Mouse (Mus musculus) embryonic facial prominence, embryonic 11.5 days (tissue): ENCODE results near the gene Rtl6. TPM values are rescaled to one million over a fixed set of nuclear protein-coding genes. Genes with fewer than 3 reads are reported as not detected.

Experiments used
- ATAC-seq: fragments of 200-750 bp; cut with Nextera tagmentation; replicated peaks from 2 replicates; pipeline ENCODE4 v1.8.0; 2017; ENCODE audit warnings: low read depth; ENCODE audit not compliant: insufficient number of reproducible peaks, low FRiP score, low TSS enrichment
- DNase-seq: peaks from one replicate; pipeline ENCODE4 v3.0.0-alpha.2; 2015; ENCODE audit warnings: low spot score
- H3K27ac ChIP-seq: fragments of 300-500 bp; sonication (generic); replicated peaks from 2 replicates; pipeline ENCODE4 v1.5.1; 2014; ENCODE audit warnings: mild to moderate bottlenecking, low read depth, low read length, control low read depth
- H3K27me3 ChIP-seq: fragments of 300-500 bp; sonication (generic); 2 replicates; pipeline ENCODE4 v1.6.1; 2014; ENCODE audit warnings: mild to moderate bottlenecking, low read length, moderate library complexity, mixed read lengths; ENCODE audit not compliant: control insufficient read depth, insufficient read depth
- H3K36me3 ChIP-seq: fragments of 300-500 bp; sonication (generic); replicated peaks from 2 replicates; pipeline ENCODE4 v1.6.1; 2014; ENCODE audit warnings: low read depth, mild to moderate bottlenecking, low read length, moderate library complexity, mixed read lengths; ENCODE audit not compliant: control insufficient read depth, insufficient read depth
- H3K4me1 ChIP-seq: fragments of 300-500 bp; sonication (generic); 2 replicates; pipeline ENCODE4 v1.6.1; 2014; ENCODE audit warnings: low read length, mixed read lengths; ENCODE audit not compliant: control insufficient read depth, insufficient read depth
- H3K4me2 ChIP-seq: fragments of 300-500 bp; sonication (generic); 2 replicates; pipeline ENCODE4 v1.6.1; 2014; ENCODE audit warnings: low read depth, mild to moderate bottlenecking, control low read depth, low read length, moderate library complexity
- H3K4me3 ChIP-seq: fragments of 300-500 bp; sonication (generic); 2 replicates; pipeline ENCODE4 v1.5.1; 2014; ENCODE audit warnings: low read depth, low read length, control low read depth
- H3K9ac ChIP-seq: fragments of 300-500 bp; sonication (generic); replicated peaks from 2 replicates; pipeline ENCODE4 v1.6.1; 2014; ENCODE audit warnings: mild to moderate bottlenecking, control low read depth, low read length
- H3K9me3 ChIP-seq: fragments of 300-500 bp; sonication (generic); replicated peaks from 2 replicates; pipeline ENCODE4 v1.6.1; 2016; ENCODE audit warnings: mild to moderate bottlenecking, low read length, inconsistent platforms, mixed read lengths; ENCODE audit not compliant: control insufficient read depth
- WGBS: fragments of 180-500 bp; shearing (Covaris S2); extraction: QIAGEN DNeasy Blood & Tissue Kit; methylation state at CpG from one replicate; pipeline ENCODE4 v1.1.7; 2014; 5-methylcytosine and 5-hydroxymethylcytosine counted together
- polyA plus RNA-seq: library from polyadenylated mRNA; unstranded; fragments of >200 nt; fragmentation: Nextera tagmentation; extraction: Ambion mirVana; gene quantifications from 2 replicates; pipeline ENCODE4 v1.2.1, GENCODE M21; 2014

The Rtl6 gene
- polyA plus RNA-seq, 1 experiment from 2014 or later = 12.7 TPM

GRCm38 (mm10) chr15:84593514-84593913 is 35.9 kb upstream of the Rtl6 start:
- ATAC-seq = no peak; the same call in 1 of the 2 replicates
- peak; percentile 40 for DNase-seq
- WGBS = 44% methylated on average over 9 of the region's 9 CpGs
- no peak overlapping the region for H3K9ac ChIP-seq
- H3K4me3 ChIP-seq = no peak overlapping the region
- no peak overlapping the region for H3K27ac ChIP-seq
- H3K9me3 ChIP-seq = no peaks in the 10 kb centered on the region
- H3K4me2 ChIP-seq = no peak overlapping the region
- no peaks in the 10 kb centered on the region for H3K36me3 ChIP-seq
- H3K27me3 ChIP-seq = no peaks in the 10 kb centered on the region
- no peaks in the 10 kb centered on the region; the same call in 1 of the 2 replicates for H3K4me1 ChIP-seq

GRCm38 (mm10) chr15:84592240-84592639 is 34.6 kb upstream of the Rtl6 start:
- no peaks in the 10 kb centered on the region for H3K36me3 ChIP-seq
- 70% methylated on average over 5 of the region's 5 CpGs for WGBS
- no peak for ATAC-seq
- H3K4me1 ChIP-seq = no peaks in the 10 kb centered on the region; the same call in 1 of the 2 replicates
- H3K9me3 ChIP-seq = no peaks in the 10 kb centered on the region
- no peak overlapping the region for H3K27ac ChIP-seq
- no peak for DNase-seq
- no peak overlapping the region for H3K4me2 ChIP-seq
- H3K27me3 ChIP-seq = no peaks in the 10 kb centered on the region
- H3K9ac ChIP-seq = no peak overlapping the region
- no peak overlapping the region for H3K4me3 ChIP-seq

- DNase-seq (peak; percentile 44), ATAC-seq (no peak)
- Histone ChIP-seq H3K4me2 (no peak overlapping the region), H3K36me3 (no peaks in the 10 kb centered on the region), H3K4me1 (no peaks in the 10 kb centered on the region; the same call in 1 of the 2 replicates), H3K27ac (no peak overlapping the region), H3K9ac (no peak overlapping the region), H3K4me3 (no peak overlapping the region), H3K27me3 (no peaks in the 10 kb centered on the region), H3K9me3 (no peaks in the 10 kb centered on the region)
- 22% methylated on average over 13 of the region's 13 CpGs for WGBS
Observed at GRCm38 (mm10) chr15:84591573-84592139, 34.0 kb upstream of the Rtl6 start.

GRCm38 (mm10) chr15:84588371-84588821 is 30.8 kb upstream of the Rtl6 start:
- ATAC-seq = no peak
- Histone ChIP-seq H3K4me3 (no peak overlapping the region), H3K9me3 (no peaks in the 10 kb centered on the region), H3K4me2 (no peak overlapping the region), H3K27ac (no peak overlapping the region), H3K36me3 (no peaks in the 10 kb centered on the region), H3K9ac (no peak overlapping the region), H3K27me3 (no peaks in the 10 kb centered on the region), H3K4me1 (no peaks in the 10 kb centered on the region)
- WGBS = 63% methylated on average over 4 of the region's 4 CpGs
- no peak for DNase-seq

GRCm38 (mm10) chr15:84578607-84579006 is 21.0 kb upstream of the Rtl6 start:
- Histone ChIP-seq H3K4me1 (no peaks in the 10 kb centered on the region), H3K4me2 (no peak overlapping the region), H3K27ac (no peak overlapping the region), H3K36me3 (no peaks in the 10 kb centered on the region), H3K9me3 (no peaks in the 10 kb centered on the region), H3K27me3 (no peaks in the 10 kb centered on the region), H3K9ac (no peak overlapping the region), H3K4me3 (no peak overlapping the region)
- ATAC-seq (no peak), DNase-seq (no peak)
- 93% methylated on average over 1 of the region's 1 CpGs for WGBS

GRCm38 (mm10) chr15:84577019-84577418 is 19.4 kb upstream of the Rtl6 start:
- WGBS = 51% methylated on average over 4 of the region's 4 CpGs
- H3K4me1 ChIP-seq = no peaks in the 10 kb centered on the region
- H3K27me3 ChIP-seq = no peaks in the 10 kb centered on the region
- no peaks in the 10 kb centered on the region for H3K36me3 ChIP-seq
- no peaks in the 10 kb centered on the region for H3K9me3 ChIP-seq
- ATAC-seq (no peak), DNase-seq (no peak)
- H3K9ac ChIP-seq = no peak overlapping the region
- no peak overlapping the region for H3K4me3 ChIP-seq
- no peak overlapping the region for H3K4me2 ChIP-seq
- no peak overlapping the region for H3K27ac ChIP-seq

- peak; percentile 25 for DNase-seq
- 59% methylated on average over 17 of the region's 17 CpGs for WGBS
- Histone ChIP-seq H3K36me3 (no peaks in the 10 kb centered on the region), H3K9ac (no peak overlapping the region), H3K27ac (no peak overlapping the region), H3K4me1 (no peaks in the 10 kb centered on the region), H3K9me3 (no peaks in the 10 kb centered on the region), H3K4me3 (no peak overlapping the region), H3K27me3 (no peaks in the 10 kb centered on the region), H3K4me2 (no peak overlapping the region)
- no peak for ATAC-seq
Observed at GRCm38 (mm10) chr15:84566568-84567110, 9.0 kb upstream of the Rtl6 start.

GRCm38 (mm10) chr15:84561501-84561900 is 3.9 kb upstream of the Rtl6 start:
- 85% methylated on average over 2 of the region's 2 CpGs for WGBS
- Histone ChIP-seq H3K9me3 (no peaks in the 10 kb centered on the region), H3K4me3 (no peak overlapping the region), H3K27ac (no peak overlapping the region), H3K27me3 (no peaks in the 10 kb centered on the region), H3K9ac (no peak overlapping the region), H3K4me1 (no peaks in the 10 kb centered on the region), H3K4me2 (no peak overlapping the region), H3K36me3 (no peaks in the 10 kb centered on the region)
- DNase-seq = no peak
- no peak for ATAC-seq
